Mouse (Mus musculus): Measurements from ENCODE around the gene Tmem150b.

GRCm38 (mm10) chr7:4683307-4683706 is 41.7 kb downstream of the Tmem150b start:
- TF ChIP-seq CTCF (IDR thresholded peaks at IDR 0.05; ENCODE audit: low read depth, low read length) = no peak
- no peak for TF ChIP-seq POLR2A (IDR thresholded peaks at IDR 0.05; ENCODE audit: borderline replicate concordance, low read depth, low read length)

Data from bone marrow macrophage, adult 2 months (primary cell).